Mouse (Mus musculus): Measurements from ENCODE around the gene Kcnk6. TPM values are rescaled to one million over a fixed set of nuclear protein-coding genes. Genes with fewer than 3 reads are reported as not detected.

Kcnk6 gene
- polyA plus RNA-seq, 1 experiment = 7.1 TPM

- TF ChIP-seq EP300 (IDR thresholded peaks at IDR 0.05; ENCODE audit: insufficient read depth, low read depth, low read length) (no peak), POLR2A (IDR thresholded peaks at IDR 0.05; ENCODE audit: insufficient read depth, low read length) (no peak), CTCF (IDR thresholded peaks at IDR 0.05; ENCODE audit: low read depth, low read length) (no peak)
- Histone ChIP-seq H3K27me3 (ENCODE audit: control insufficient read depth, insufficient read depth, low read length, poor library complexity, severe bottlenecking) (no peaks in the 10 kb centered on the region), H3K36me3 (ENCODE audit: control insufficient read depth, insufficient read depth, low read length, poor library complexity, severe bottlenecking) (no peaks in the 10 kb centered on the region), H3K4me1 (ENCODE audit: control insufficient read depth, insufficient read depth, low read length) (peaks cover 1% of the 10 kb centered on the region), H3K27ac (ENCODE audit: insufficient read depth, low read length) (no peak overlapping the region), H3K4me3 (ENCODE audit: low read depth, low read length) (peak overlapping the region; percentile 56; the same call in 1 of the 2 replicates), H3K9ac (ENCODE audit: low read depth, poor library complexity, severe bottlenecking) (no peak overlapping the region), H3K9me3 (replicated peaks; ENCODE audit: control insufficient read depth, insufficient read depth, low read length, poor library complexity, severe bottlenecking) (no peaks in the 10 kb centered on the region)
Observed at GRCm38 (mm10) chr7:29231517-29231916, 798 bp downstream of the Kcnk6 start.

- H3K4me1 ChIP-seq (ENCODE audit: control insufficient read depth, insufficient read depth, low read length) = peaks cover 1% of the 10 kb centered on the region
- no peak overlapping the region for H3K27ac ChIP-seq (ENCODE audit: insufficient read depth, low read length)
- no peaks in the 10 kb centered on the region for H3K9me3 ChIP-seq (replicated peaks; ENCODE audit: control insufficient read depth, insufficient read depth, low read length, poor library complexity, severe bottlenecking)
- no peaks in the 10 kb centered on the region for H3K27me3 ChIP-seq (ENCODE audit: control insufficient read depth, insufficient read depth, low read length, poor library complexity, severe bottlenecking)
- no peaks in the 10 kb centered on the region for H3K36me3 ChIP-seq (ENCODE audit: control insufficient read depth, insufficient read depth, low read length, poor library complexity, severe bottlenecking)
- TF ChIP-seq CTCF (IDR thresholded peaks at IDR 0.05; ENCODE audit: low read depth, low read length) (no peak), POLR2A (IDR thresholded peaks at IDR 0.05; ENCODE audit: insufficient read depth, low read length) (no peak), EP300 (IDR thresholded peaks at IDR 0.05; ENCODE audit: insufficient read depth, low read depth, low read length) (no peak)
- no peak overlapping the region for H3K4me3 ChIP-seq (ENCODE audit: low read depth, low read length)
- H3K9ac ChIP-seq (ENCODE audit: low read depth, poor library complexity, severe bottlenecking) = no peak overlapping the region
Observed at GRCm38 (mm10) chr7:29230560-29230959, 1.8 kb downstream of the Kcnk6 start.

- no peaks in the 10 kb centered on the region for H3K27me3 ChIP-seq (ENCODE audit: control insufficient read depth, insufficient read depth, low read length, poor library complexity, severe bottlenecking)
- TF ChIP-seq POLR2A (IDR thresholded peaks at IDR 0.05; ENCODE audit: insufficient read depth, low read length) = no peak
- no peak for TF ChIP-seq EP300 (IDR thresholded peaks at IDR 0.05; ENCODE audit: insufficient read depth, low read depth, low read length)
- no peak for TF ChIP-seq CTCF (IDR thresholded peaks at IDR 0.05; ENCODE audit: low read depth, low read length)
- no peak overlapping the region for H3K27ac ChIP-seq (ENCODE audit: insufficient read depth, low read length)
- H3K9ac ChIP-seq (ENCODE audit: low read depth, poor library complexity, severe bottlenecking) = no peak overlapping the region
- H3K4me1 ChIP-seq (ENCODE audit: control insufficient read depth, insufficient read depth, low read length) = peaks cover 4% of the 10 kb centered on the region
- no peak overlapping the region for H3K4me3 ChIP-seq (ENCODE audit: low read depth, low read length)
- H3K9me3 ChIP-seq (replicated peaks; ENCODE audit: control insufficient read depth, insufficient read depth, low read length, poor library complexity, severe bottlenecking) = no peaks in the 10 kb centered on the region
- H3K36me3 ChIP-seq (ENCODE audit: control insufficient read depth, insufficient read depth, low read length, poor library complexity, severe bottlenecking) = no peaks in the 10 kb centered on the region
Observed at GRCm38 (mm10) chr7:29228202-29228601, 4.1 kb downstream of the Kcnk6 start.

- H3K9ac ChIP-seq (ENCODE audit: low read depth, poor library complexity, severe bottlenecking) = no peak overlapping the region
- no peak for TF ChIP-seq POLR2A (IDR thresholded peaks at IDR 0.05; ENCODE audit: insufficient read depth, low read length)
- no peak for TF ChIP-seq CTCF (IDR thresholded peaks at IDR 0.05; ENCODE audit: low read depth, low read length)
- TF ChIP-seq EP300 (IDR thresholded peaks at IDR 0.05; ENCODE audit: insufficient read depth, low read depth, low read length) = no peak
- H3K4me3 ChIP-seq (ENCODE audit: low read depth, low read length) = no peak overlapping the region
- no peak overlapping the region for H3K27ac ChIP-seq (ENCODE audit: insufficient read depth, low read length)
- no peaks in the 10 kb centered on the region for H3K36me3 ChIP-seq (ENCODE audit: control insufficient read depth, insufficient read depth, low read length, poor library complexity, severe bottlenecking)
- H3K4me1 ChIP-seq (ENCODE audit: control insufficient read depth, insufficient read depth, low read length) = peaks cover 4% of the 10 kb centered on the region
- no peaks in the 10 kb centered on the region for H3K9me3 ChIP-seq (replicated peaks; ENCODE audit: control insufficient read depth, insufficient read depth, low read length, poor library complexity, severe bottlenecking)
- no peaks in the 10 kb centered on the region for H3K27me3 ChIP-seq (ENCODE audit: control insufficient read depth, insufficient read depth, low read length, poor library complexity, severe bottlenecking)
Observed at GRCm38 (mm10) chr7:29225520-29225919, 6.8 kb downstream of the Kcnk6 start.

GRCm38 (mm10) chr7:29224756-29225394 is 7.4 kb downstream of the Kcnk6 start:
- Histone ChIP-seq H3K27ac (ENCODE audit: insufficient read depth, low read length) (no peak overlapping the region), H3K36me3 (ENCODE audit: control insufficient read depth, insufficient read depth, low read length, poor library complexity, severe bottlenecking) (no peaks in the 10 kb centered on the region), H3K4me3 (ENCODE audit: low read depth, low read length) (no peak overlapping the region), H3K9me3 (replicated peaks; ENCODE audit: control insufficient read depth, insufficient read depth, low read length, poor library complexity, severe bottlenecking) (peaks cover 4% of the 10 kb centered on the region; the same call in 1 of the 2 replicates), H3K4me1 (ENCODE audit: control insufficient read depth, insufficient read depth, low read length) (peaks cover 4% of the 10 kb centered on the region), H3K9ac (ENCODE audit: low read depth, poor library complexity, severe bottlenecking) (no peak overlapping the region), H3K27me3 (ENCODE audit: control insufficient read depth, insufficient read depth, low read length, poor library complexity, severe bottlenecking) (no peaks in the 10 kb centered on the region)
- TF ChIP-seq EP300 (IDR thresholded peaks at IDR 0.05; ENCODE audit: insufficient read depth, low read depth, low read length) = no peak
- no peak for TF ChIP-seq POLR2A (IDR thresholded peaks at IDR 0.05; ENCODE audit: insufficient read depth, low read length)
- no peak for TF ChIP-seq CTCF (IDR thresholded peaks at IDR 0.05; ENCODE audit: low read depth, low read length)

GRCm38 (mm10) chr7:29214846-29215245 is 17.5 kb downstream of the Kcnk6 start:
- H3K9ac ChIP-seq (ENCODE audit: low read depth, poor library complexity, severe bottlenecking) = no peak overlapping the region
- H3K4me3 ChIP-seq (ENCODE audit: low read depth, low read length) = no peak overlapping the region
- TF ChIP-seq EP300 (IDR thresholded peaks at IDR 0.05; ENCODE audit: insufficient read depth, low read depth, low read length) (no peak), CTCF (IDR thresholded peaks at IDR 0.05; ENCODE audit: low read depth, low read length) (no peak), POLR2A (IDR thresholded peaks at IDR 0.05; ENCODE audit: insufficient read depth, low read length) (no peak)
- peaks cover 3% of the 10 kb centered on the region; the same call in 1 of the 2 replicates for H3K9me3 ChIP-seq (replicated peaks; ENCODE audit: control insufficient read depth, insufficient read depth, low read length, poor library complexity, severe bottlenecking)
- no peak overlapping the region for H3K27ac ChIP-seq (ENCODE audit: insufficient read depth, low read length)
- H3K36me3 ChIP-seq (ENCODE audit: control insufficient read depth, insufficient read depth, low read length, poor library complexity, severe bottlenecking) = no peaks in the 10 kb centered on the region
- H3K27me3 ChIP-seq (ENCODE audit: control insufficient read depth, insufficient read depth, low read length, poor library complexity, severe bottlenecking) = no peaks in the 10 kb centered on the region
- H3K4me1 ChIP-seq (ENCODE audit: control insufficient read depth, insufficient read depth, low read length) = no peaks in the 10 kb centered on the region
